Mouse (Mus musculus) bone marrow, adult 2 months (tissue): ENCODE measurements at regions not wholly inside any gene's neighbourhood (a gene's known extent, or its start where the extent isn't known, plus 50 kb on each side); places are given as distances from the start of the nearest gene placed in this dataset.

Source experiments
- CTCF ChIP-seq: fragments of 200-500 bp; IDR thresholded peaks from 2 replicates; pipeline ENCODE4 v1.5.1; 2011; ENCODE audit warnings: low read length, control low read depth; ENCODE audit not compliant: control insufficient read depth, insufficient read depth
- POLR2A ChIP-seq: fragments of 200-500 bp; IDR thresholded peaks from 2 replicates; pipeline ENCODE4 v1.6.1; 2011; ENCODE audit warnings: low read depth, mild to moderate bottlenecking, control low read depth, low read length, borderline replicate concordance; ENCODE audit not compliant: control insufficient read depth

DNA sequence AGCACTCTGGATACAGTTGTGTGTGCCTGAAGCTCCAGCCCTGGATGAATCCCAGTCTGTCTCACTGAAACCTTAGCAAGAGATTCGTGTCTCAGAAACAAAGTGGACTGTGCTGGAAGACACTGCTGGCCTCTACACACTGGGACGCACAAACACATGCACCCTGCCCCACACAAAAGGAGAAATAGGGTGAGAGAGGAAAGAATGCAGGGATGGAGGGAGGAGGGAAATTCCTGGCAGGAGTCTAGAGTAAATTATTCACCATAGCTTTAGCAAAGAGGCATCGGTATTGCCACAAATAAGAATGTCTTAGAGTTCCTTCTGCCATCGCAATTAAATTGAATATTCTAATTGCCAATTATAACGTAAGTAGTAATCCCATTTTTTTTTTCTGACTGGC, 530.4 kb upstream of the Kdm8 start:
- TF ChIP-seq CTCF, result no peak
- TF ChIP-seq POLR2A, result no peak
